Mouse (Mus musculus) brain, embryonic 14.5 days (tissue): ENCODE results near the gene Cers1.

Source experiments
- CTCF ChIP-seq: fragments of 200-500 bp; IDR thresholded peaks from 2 replicates; pipeline ENCODE4 v1.5.1; 2012; ENCODE audit warnings: inconsistent platforms, mild to moderate bottlenecking, moderate library complexity, borderline replicate concordance; ENCODE audit not compliant: insufficient read depth, insufficient read length; ENCODE audit errors: extremely low read depth
- POLR2A ChIP-seq: fragments of 200-500 bp; IDR thresholded peaks from 2 replicates; pipeline ENCODE4 v1.6.1; 2012; ENCODE audit warnings: mild to moderate bottlenecking, inconsistent platforms, borderline replicate concordance; ENCODE audit not compliant: poor library complexity, insufficient read depth, insufficient read length, severe bottlenecking; ENCODE audit errors: extremely low read depth

- no peak for TF ChIP-seq POLR2A
- TF ChIP-seq CTCF = no peak
Measured at GRCm38 (mm10) chr8:70351035-70351999, 35.7 kb downstream of the Cers1 start.
